Mouse (Mus musculus) thymus, adult 2 months (tissue): ENCODE results near the gene Dyrk1a. TPM values are rescaled to one million over a fixed set of nuclear protein-coding genes. Genes with fewer than 3 reads are reported as not detected.

Experiments
- DNase-seq: peaks from one replicate; pipeline ENCODE4 v3.0.0; 2021
- H3K27ac ChIP-seq: fragments of 200-500 bp; 2 replicates; pipeline ENCODE4 v1.5.1; 2012; ENCODE audit warnings: low read length, control low read depth; ENCODE audit not compliant: control insufficient read depth, insufficient read depth
- H3K27me3 ChIP-seq: fragments of 200-500 bp; 2 replicates; pipeline ENCODE4 v1.6.1; 2012; ENCODE audit warnings: mild to moderate bottlenecking, low read length, moderate library complexity, mixed read lengths; ENCODE audit not compliant: control insufficient read depth, insufficient read depth
- H3K36me3 ChIP-seq: fragments of 200-500 bp; 2 replicates; pipeline ENCODE4 v1.6.1; 2012; ENCODE audit warnings: mild to moderate bottlenecking, low read length, moderate library complexity; ENCODE audit not compliant: control insufficient read depth, insufficient read depth
- H3K4me1 ChIP-seq: fragments of 200-500 bp; replicated peaks from 2 replicates; pipeline ENCODE4 v1.6.1; 2012; ENCODE audit warnings: low read length; ENCODE audit not compliant: control insufficient read depth, insufficient read depth
- H3K4me3 ChIP-seq: fragments of 200-500 bp; 2 replicates; pipeline ENCODE4 v1.5.1; 2012; ENCODE audit warnings: mild to moderate bottlenecking, low read length, control low read depth, moderate library complexity; ENCODE audit not compliant: control insufficient read depth, insufficient read depth
- CTCF ChIP-seq: fragments of 200-500 bp; IDR thresholded peaks from 2 replicates; pipeline ENCODE4 v1.5.1; 2012; ENCODE audit warnings: mild to moderate bottlenecking, control low read depth, low read length, moderate library complexity, borderline replicate concordance; ENCODE audit not compliant: control insufficient read depth, poor library complexity, insufficient read depth; ENCODE audit errors: extremely low read depth
- POLR2A ChIP-seq: fragments of 200-500 bp; IDR thresholded peaks from 2 replicates; pipeline ENCODE4 v1.6.1; 2012; ENCODE audit warnings: mild to moderate bottlenecking, low read length, control low read depth, moderate library complexity; ENCODE audit not compliant: control insufficient read depth, poor library complexity, insufficient read depth; ENCODE audit errors: extremely low read depth
- WGBS: fragments of 180-500 bp; shearing (Covaris S2); methylation state at CpG from one replicate; pipeline ENCODE4 v1.1.7; 2018; 5-methylcytosine and 5-hydroxymethylcytosine counted together
- polyA plus RNA-seq: library from polyadenylated mRNA; depleted of rRNA; stranded (reverse); fragments of >200 nt; gene quantifications from 2 replicates; pipeline ENCODE4 v1.2.3, GENCODE M21; 2012

Dyrk1a gene
- polyA plus RNA-seq, 1 experiment = 78.4 TPM

GRCm38 (mm10) chr16:94559282-94559681 is 10.5 kb upstream of the Dyrk1a start:
- DNase-seq = no peak
- TF ChIP-seq POLR2A = no peak
- TF ChIP-seq CTCF = no peak
- peaks cover 16% of the 10 kb centered on the region for H3K4me1 ChIP-seq
- no peak overlapping the region for H3K4me3 ChIP-seq
- no peaks in the 10 kb centered on the region for H3K36me3 ChIP-seq
- no peak overlapping the region for H3K27ac ChIP-seq
- 11% methylated on average over 7 of the region's 7 CpGs for WGBS
- H3K27me3 ChIP-seq = no peaks in the 10 kb centered on the region

GRCm38 (mm10) chr16:94559782-94560181 is 10.0 kb upstream of the Dyrk1a start:
- Histone ChIP-seq H3K27me3 (no peaks in the 10 kb centered on the region), H3K4me1 (peaks cover 16% of the 10 kb centered on the region), H3K4me3 (no peak overlapping the region), H3K27ac (no peak overlapping the region), H3K36me3 (no peaks in the 10 kb centered on the region)
- 30% methylated on average over 7 of the region's 7 CpGs for WGBS
- no peak for DNase-seq
- TF ChIP-seq CTCF (no peak), POLR2A (no peak)

GRCm38 (mm10) chr16:94560618-94561017 is 9.2 kb upstream of the Dyrk1a start:
- Histone ChIP-seq H3K27ac (no peak overlapping the region), H3K27me3 (no peaks in the 10 kb centered on the region), H3K36me3 (no peaks in the 10 kb centered on the region), H3K4me1 (peaks cover 16% of the 10 kb centered on the region), H3K4me3 (no peak overlapping the region)
- no peak for DNase-seq
- TF ChIP-seq POLR2A (no peak), CTCF (no peak)
- 64% methylated on average over 5 of the region's 5 CpGs for WGBS

- H3K36me3 ChIP-seq = no peaks in the 10 kb centered on the region
- H3K27ac ChIP-seq = no peak overlapping the region
- H3K4me1 ChIP-seq = no peaks in the 10 kb centered on the region
- 64% methylated on average over 8 of the region's 8 CpGs for WGBS
- DNase-seq = no peak
- TF ChIP-seq CTCF = no peak
- no peak for TF ChIP-seq POLR2A
- H3K4me3 ChIP-seq = no peak overlapping the region
- no peaks in the 10 kb centered on the region for H3K27me3 ChIP-seq
Measured at GRCm38 (mm10) chr16:94566124-94566523, 3.7 kb upstream of the Dyrk1a start.

GRCm38 (mm10) chr16:94566834-94567585 is 2.8 kb upstream of the Dyrk1a start:
- no peak for DNase-seq
- Histone ChIP-seq H3K27ac (no peak overlapping the region), H3K27me3 (no peaks in the 10 kb centered on the region), H3K4me1 (peaks cover 2% of the 10 kb centered on the region; the same call in 1 of the 2 replicates), H3K36me3 (no peaks in the 10 kb centered on the region), H3K4me3 (no peak overlapping the region)
- TF ChIP-seq CTCF (no peak), POLR2A (no peak)
- WGBS = 97% methylated on average over 11 of the region's 11 CpGs

GRCm38 (mm10) chr16:94567751-94568150 is 2.1 kb upstream of the Dyrk1a start:
- Histone ChIP-seq H3K4me1 (peaks cover 4% of the 10 kb centered on the region; the same call in 1 of the 2 replicates), H3K4me3 (no peak overlapping the region)
- 88% methylated on average over 5 of the region's 5 CpGs for WGBS

More at GRCm38 (mm10) chr16:94567751-94568150, 2.1 kb upstream of the Dyrk1a start:
- Histone ChIP-seq H3K27ac (no peak overlapping the region), H3K27me3 (no peaks in the 10 kb centered on the region), H3K36me3 (no peaks in the 10 kb centered on the region)
- TF ChIP-seq CTCF (no peak), POLR2A (no peak)
- DNase-seq = no peak
